Mouse (Mus musculus): ENCODE data around the gene Mrps12.

Gene Mrps12

DNA sequence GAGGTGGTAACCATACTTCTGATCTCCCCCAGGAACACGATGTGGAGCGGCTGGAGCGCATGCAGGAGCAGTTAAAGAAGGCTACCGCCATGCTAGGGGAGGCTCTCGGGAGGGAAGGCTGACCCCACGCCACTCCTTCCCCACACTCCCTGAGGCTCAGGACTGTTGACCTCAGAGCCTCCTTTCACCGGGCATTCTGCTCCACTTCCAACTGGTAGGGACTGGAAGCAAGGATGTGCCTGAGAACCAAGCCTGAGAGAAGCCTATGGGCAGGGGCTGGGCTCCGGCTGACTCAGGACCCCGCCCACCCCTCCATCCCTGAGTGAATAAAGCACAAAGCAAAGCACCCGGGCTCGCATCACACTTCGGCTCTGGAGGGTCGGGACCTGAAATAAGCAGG lies 17.0 kb upstream of the Mrps12 start:
- DNase-seq, result no peak

DNA sequence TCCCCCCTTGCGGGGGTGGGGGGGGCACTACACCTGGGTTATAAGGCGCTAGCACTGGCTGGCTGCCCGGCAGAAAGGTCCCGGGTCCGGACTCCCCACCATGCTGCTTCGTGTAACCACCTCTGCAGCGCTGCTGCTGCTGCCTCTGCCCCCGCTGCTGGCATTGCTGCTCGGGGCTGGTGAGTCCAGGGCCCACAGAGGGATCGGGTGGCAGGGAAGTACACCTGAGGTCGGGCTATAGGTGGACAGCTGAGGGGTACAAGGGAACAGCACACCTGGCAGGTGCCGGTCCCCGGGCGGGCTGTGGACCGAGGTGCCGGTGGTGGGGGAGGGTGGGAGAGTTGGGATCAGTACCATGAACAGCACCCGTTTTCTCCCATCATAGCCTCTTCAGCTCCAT lies 14.5 kb upstream of the Mrps12 start, which contains the start of gene Ccer2:
Gene Ccer2 (plus strand): TSS at position 96 of the 400 bp plus-strand sequence.
- DNase-seq, result no peak

DNA sequence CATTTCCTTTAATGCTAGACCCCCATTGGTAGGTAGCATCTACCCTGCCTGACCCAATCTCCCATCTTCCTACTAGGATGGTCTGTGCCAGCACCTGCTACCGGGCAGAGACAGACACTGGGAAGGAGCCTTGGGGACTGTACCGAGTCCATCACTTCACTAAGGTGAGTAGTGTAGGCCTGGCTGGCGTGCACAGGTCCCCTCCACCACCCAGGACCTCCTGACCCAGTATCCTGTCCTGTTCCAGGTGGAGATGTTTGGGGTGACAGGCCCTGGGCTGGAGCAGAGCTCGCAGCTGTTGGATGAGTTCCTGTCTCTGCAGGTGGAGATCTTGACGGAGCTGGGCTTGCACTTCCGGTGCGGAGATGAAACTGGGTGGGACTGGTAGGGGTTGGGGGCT lies 8.3 kb upstream of the Mrps12 start:
- no peak for DNase-seq

DNA sequence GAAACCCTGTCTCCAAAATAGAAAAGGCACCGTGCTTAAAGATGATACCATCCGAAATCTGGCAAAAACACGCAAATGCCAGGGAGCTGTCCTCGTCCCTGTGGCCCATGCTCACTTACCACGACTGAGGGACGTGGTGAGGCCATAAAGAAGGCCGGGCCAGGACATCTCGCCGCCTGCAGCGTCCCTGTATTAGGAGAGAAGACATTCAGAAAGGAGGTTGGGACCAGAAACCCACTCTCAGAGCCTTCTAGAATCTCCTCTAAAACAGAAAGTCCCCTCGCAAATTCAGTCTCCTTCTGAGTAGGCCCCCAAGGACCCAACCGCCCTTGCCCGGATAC lies 282 bp downstream of the Mrps12 start:
- no peak for DNase-seq

DNA sequence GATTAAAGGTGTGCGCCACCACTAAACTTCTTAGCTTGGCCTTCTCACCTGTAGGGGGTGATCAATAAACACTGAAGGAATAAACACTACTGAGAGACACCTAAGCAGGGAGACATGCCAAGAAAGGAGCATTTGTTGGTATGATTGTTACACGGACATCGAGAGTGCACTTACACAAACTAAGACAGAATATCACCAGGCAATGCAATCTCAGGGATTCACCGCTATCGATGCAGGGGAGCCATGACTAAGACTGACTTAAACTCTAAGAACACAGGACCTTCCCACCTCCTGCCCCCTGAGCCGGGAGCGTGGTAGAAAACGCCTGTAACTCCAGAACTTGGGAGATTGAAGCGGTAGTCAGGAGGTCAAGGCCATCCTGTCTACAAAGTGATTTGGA lies 671 bp downstream of the Mrps12 start:
- DNase-seq, result no peak

DNA sequence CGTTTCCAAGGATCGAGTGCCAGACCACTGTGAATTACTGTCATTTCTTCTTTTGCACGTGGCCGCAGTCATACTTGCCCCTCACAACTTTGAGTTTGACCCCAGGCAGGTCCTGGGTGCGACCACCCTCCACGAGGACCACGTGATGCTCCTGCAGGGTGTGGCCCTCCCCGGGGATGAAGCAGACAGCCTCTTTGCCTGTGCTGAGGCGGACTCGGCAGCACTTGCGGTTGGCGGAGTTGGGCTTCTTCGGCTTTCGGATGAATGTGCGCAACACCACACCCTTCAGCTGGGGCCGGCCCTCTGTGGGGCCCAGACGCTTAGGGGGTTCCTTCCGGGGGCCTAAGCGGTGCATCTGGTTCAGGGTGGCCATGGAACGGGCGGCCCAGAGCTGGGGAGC lies 1.8 kb downstream of the Mrps12 start:
- DNase-seq, result no peak

DNA sequence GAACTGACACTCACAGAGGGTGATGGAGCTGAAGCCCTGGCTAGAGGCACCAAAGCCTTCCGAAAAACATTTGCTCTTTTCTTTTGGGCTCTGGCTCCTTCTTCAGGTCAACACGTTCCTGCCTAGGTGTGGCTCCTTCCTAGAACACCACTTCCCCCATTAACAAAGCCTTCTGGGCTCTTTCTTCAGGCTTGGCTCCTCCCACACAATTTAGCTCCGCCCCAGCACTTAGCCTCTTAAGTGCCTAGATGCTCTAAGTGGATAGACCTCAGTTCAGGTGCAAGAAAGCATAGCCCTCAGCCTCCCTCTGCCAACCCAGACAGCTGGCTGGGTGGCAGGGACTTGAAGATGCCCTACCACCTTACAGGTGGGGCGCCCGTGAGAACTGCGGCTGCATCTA lies 5.9 kb downstream of the Mrps12 start:
- no peak for DNase-seq

DNA sequence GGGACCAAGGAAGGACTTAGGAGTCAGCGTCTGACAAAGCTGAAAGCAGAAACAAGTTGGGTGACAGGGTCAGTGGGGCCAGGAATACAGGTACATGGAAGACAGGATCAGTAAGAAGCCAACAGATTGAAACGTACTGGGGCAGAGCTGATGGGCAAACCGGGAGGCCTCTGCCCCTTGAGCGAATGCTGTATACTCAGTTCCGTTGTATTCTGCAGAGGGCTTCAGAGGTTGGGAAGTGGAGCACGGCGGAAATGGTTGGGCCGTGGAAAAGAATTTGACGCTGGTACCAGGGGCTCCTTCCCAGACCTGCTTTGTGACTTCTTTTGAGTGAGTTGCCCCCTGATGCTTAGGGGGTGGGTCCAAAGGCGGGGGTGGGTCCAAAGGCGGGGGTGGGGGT lies 8.4 kb downstream of the Mrps12 start:
- no peak for DNase-seq

DNA sequence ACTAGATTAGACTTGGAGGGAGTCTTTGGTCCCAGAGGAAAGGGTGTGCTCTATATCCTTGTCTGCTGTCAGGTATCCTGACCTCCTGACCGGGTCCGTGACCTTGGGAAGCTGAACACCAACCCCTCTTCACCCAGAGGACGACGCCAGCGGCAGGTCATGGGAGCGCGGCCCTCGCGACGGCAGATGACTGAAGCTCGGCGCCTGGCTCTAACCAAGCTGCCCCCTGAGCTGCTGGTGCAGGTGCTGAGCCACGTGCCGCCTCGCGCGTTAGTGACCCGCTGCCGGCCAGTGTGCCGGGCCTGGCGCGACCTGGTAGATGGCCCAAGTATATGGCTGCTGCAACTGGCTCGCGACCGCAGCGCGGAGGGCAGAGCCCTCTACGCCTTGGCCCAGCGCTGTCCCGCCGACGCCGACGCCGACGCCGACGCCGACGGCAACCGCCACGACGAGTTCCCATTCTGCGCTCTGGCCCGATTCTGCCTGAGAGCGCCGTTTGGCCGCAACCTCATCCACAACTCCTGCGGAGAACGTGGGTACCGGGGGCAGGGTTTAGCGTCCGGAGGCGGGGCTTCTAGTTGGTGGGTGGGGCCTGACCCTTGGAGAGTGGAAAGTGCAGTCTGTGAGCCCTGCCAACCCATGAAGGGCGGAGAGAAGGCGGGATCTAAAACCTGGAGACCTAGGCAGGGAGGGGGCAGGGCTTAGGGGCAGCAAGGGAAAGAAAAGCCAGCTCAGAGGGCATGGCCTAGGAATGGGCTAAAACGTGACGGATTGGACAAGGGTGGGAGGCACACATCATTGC lies 9.1 kb downstream of the Mrps12 start:
- DNase-seq, result no peak

DNA sequence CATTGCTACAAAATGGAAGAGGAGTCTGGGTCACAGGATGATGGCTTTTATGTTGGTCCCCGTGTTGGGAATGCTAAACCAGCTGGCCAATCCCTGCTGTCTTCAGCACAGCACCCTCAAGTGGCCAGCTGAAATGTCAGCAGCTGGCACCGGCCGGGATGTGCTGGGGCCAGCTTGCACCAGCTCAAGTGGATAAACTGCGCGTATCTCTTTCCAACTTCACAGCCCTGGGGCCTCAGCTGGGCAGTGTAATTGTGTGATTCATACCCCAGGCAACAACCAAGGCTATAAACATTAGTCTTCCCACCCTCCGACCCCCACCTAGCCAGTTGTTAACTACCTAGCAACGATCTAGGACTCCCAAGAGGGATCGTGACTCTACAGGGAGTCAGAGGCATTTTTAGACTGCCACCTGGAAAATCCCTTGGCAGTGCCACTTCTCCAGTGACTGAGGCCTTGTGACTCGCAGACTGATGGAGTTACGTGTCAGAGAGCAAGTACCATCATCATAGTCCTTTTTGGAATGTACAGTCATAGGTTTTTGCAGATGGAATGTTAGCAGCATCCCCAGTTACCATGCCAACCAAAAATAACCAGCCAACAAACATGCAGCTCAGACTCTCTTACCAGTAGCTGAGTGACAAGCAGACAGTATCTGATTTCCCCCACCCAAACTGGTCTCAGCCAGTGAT lies 13.8 kb downstream of the Mrps12 start:
- no peak for DNase-seq

DNA sequence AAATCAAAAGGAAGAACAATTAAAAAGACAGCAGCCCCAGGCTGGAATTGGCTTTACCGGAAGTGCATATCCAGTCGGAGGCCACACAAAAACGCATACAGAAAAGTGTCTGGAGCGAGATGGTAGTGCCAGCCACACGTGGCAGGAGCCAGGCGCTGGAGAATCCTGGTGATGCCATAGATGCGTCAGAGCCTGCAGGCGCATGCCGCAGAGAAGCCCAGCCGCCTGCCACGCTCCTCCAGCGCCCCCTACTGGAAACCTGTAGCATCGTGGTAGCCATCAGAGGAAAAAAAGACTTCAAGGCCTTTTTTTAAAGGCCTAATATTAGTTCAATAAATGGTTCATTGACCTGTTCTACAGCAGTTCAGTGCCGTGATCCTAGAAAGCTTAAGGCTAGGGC lies 15.0 kb downstream of the Mrps12 start:
- peak; percentile 86 for DNase-seq

DNA sequence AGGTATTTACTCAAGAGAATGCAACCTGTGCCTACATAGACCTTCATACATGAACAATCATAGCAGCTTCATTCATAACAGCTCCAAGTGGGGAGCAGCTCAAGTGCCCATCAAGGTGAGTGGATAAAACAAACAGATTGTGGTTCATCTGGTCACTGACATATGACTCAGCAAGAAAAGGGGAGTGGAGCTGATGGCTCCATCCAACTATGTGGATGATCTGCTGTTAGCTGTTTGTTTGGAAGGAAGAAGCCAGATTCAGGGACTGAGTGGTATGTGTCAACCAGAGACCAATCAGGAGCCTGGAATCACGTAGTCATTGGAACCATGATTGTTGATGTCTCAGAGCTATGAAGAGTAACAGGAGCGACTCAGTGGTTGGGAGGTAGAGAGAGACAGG lies 17.0 kb downstream of the Mrps12 start:
- DNase-seq, result no peak

DNA sequence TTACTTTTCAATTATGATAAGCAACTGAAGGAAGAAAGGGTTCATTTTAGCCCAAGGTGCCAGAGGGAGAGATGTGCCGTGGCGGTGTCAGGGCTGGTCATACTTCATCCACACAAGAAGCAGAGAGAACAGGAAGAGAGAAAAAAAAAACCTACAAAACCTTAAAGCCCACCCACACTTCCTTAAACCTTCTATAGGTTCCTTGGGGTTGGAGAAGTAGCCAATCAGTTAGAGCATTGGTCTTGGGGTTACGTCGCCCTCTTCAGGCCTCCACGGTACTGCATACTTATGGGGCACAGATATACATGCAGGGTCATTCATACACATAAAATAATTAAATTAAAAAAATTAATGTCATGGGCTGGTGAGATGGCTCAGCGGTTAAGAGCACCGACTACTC lies 19.5 kb downstream of the Mrps12 start:
- DNase-seq, result no peak

DNA sequence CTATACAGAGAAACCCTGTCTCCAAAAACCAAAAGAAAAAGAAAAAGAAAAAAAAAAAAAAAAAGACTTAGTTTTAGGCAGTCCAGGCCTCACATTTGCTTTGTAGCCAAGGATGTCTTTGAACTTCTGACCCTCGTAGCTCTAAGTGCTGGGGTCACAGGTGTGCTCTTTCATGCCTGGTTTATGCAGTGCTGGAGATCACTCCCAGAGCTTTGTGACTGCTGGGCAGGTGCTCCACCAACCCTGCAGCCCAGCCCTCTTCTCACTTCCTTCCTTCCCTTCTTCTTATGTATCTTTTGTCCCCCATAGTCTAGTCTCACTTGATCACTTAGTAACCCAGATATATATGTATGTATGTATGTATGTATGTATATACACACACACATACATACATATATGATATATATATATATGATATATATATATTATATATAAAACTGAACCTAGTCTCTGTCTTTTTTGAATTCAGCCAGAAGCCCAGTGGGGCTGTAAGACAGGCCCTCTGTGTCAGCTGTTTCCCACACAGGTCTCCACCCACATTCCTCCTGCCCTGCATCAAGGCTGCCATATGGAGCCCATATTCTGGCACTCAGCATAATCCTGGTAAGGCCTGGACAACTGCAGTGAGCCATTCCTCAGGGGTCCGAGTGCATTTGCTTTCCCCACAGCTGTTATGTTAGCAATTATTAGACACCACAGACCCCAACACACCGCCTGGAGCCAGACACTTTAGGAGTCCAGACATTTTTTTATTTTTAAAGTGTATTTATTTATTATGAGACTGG lies 20.7 kb downstream of the Mrps12 start:
- DNase-seq, result no peak

DNA sequence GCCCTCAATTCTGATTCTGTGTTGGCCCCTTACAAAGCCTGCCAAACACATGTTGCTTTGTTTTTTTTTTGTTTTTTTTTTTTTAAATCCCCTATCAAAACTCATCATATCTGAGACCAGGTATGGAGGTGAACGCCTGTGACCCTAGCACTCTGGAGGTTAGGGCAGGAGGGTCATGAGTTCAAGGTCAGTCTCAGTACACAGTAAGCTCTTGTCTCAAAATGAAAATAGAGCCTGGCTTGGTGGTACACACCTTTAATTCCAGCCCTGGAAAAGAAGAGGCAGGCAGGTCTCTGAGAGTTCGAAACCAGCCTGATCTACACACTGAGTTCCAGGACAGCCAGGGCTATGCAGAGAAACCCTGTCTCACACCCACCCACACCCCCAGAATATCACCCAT lies 22.0 kb downstream of the Mrps12 start:
- no peak for DNase-seq

DNA sequence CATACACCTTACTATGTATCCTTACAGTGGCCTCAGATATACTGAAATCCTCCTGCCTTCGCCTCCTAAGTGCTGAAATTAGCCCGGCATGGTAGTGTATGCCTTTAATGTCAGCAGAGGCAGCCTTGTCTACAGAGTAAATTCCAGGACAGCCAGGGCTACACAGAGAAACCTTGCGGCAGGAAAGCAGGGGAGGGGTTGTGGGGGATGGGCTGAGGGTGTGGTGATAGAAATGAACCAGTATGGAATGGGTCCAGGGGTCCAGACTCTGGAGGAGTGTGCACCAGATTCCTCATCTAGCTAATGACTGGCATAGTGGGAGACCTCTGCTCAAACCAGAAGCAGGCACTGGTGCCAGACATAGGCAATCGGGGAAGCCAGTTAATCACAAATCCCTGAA lies 22.5 kb downstream of the Mrps12 start:
- no peak for DNase-seq

DNA sequence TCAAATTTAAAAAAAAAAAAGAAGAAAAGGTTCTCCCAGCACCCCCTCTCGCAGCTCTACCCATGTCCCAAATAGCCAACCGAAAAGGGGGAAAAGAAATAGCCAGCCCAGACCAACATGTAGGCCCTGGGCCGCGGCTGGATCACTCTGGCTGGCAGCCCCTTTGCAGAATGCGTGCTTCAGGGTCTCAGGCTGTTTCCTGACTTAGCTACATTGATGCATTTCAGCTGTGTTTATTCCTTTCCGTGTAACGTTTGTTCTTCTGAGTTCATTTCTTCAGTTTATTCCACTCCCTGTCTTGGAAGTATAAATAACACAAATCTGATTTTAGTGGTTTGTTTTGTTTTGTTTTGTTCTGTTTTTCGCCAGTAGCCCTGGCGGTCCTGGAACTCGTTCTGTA lies 23.9 kb downstream of the Mrps12 start:
- DNase-seq, result no peak

DNA sequence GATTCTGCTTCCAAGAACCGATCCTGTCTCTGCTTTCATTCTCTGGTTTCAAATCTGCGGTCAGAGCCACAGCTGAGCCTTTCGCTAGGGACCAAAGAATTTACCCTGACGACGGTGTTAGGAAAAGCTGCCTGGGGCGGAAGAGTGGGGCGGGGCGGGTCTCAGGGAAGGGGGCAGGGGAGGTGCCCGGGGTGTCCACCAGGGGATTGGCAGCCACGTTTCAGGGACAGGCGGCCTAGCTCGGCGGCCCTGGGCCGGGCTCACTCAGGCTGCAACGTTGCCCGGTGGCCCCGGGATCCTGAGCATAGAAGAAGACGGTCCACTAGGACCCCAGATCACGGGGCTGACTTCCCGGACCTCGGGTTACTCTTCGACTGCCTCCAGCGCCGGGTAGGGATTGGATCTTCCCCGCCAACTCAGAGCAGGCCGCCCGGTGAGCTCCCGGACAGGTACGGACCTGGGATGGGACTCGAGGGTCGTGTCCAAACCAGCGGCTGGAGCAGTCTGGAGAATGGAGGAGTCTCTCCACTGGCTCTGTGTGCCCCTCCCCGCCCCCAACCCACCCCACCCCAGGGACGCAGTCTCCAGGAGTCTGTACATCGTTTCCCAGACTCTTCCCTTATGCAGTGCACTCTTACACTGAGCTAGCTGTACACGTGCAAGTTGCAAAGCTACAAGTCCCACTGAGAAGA lies 24.9 kb downstream of the Mrps12 start, which contains the start of gene Fbxo17:
Gene Fbxo17 (plus strand): TSS at position 215 of the 692 bp plus-strand sequence.
- DNase-seq, result peak; percentile 36

DNA sequence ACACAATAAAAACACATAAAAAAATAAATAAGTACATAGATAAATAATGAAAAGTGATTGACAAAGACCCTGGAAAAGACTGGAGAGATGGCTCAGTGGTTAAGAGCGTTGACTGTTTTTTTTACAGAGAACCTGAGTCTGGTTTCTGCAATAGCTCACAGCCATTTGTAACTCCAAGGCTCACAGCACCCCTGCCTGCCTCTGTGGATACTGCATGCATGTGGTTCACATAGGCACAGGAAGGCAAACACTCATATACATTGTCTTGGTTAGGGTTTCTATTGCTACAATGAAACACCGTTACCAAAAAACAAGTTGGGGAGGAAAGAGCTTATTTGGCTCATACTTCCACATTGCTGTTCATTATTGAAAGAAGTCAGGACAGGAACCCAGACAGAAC lies 26.0 kb downstream of the Mrps12 start:
- DNase-seq, result no peak

DNA sequence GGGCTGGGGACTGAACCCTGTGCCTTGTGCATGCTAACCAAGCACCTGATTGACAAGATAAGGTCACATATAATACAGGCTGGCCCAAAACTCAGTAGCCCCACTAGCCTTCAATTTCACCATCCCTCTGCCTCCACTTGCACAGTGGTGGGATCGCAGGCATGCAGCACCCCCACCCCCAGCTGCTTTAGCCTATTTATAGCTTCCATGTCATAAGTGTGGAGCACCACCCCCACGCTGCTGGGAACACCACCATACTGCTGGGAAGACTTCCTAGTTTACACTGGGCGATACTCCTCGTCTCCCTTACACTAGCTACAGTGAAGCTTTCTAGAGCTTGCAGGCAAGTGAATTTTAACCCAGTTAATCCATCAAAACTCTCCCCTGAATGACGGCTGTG lies 27.0 kb downstream of the Mrps12 start:
- DNase-seq, result no peak

DNA sequence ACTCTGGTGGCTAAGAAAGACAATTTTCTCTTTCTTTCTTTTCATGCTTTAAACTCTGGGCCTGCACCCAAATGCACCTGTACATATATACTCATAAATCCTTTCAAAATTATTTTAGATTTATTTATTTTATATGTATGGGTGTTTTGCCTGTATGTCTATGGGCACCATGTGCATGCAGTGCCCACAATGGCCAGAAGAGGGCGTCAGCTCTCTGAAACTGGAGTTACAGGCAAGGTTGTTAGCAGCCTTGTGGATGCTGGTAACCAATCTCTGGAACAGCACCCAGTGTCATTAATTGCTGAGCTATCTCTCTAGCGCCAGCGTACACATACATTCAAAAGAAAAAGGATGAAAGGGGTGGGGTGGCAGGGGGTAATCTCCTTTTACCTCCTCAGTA lies 30.7 kb downstream of the Mrps12 start:
- DNase-seq, result no peak

DNA sequence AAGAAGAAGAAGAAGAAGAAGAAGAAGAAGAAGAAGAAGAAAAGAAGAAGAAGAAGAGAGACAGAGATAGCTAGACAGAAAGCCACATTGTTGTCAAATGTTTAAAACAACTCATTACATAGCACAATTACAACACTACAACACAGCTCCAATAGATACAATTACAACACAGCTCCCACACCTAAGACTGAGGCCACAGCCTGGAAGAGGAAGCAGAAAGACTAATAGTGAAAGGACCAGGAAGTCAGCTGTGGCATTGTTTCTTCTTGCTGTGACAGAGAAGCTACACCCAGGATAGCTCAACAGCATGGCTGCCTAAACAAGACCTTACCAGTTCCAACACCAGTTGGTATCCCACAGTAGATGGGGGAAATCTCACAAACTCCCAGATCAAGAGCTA lies 32.2 kb downstream of the Mrps12 start:
- no peak for DNase-seq

DNA sequence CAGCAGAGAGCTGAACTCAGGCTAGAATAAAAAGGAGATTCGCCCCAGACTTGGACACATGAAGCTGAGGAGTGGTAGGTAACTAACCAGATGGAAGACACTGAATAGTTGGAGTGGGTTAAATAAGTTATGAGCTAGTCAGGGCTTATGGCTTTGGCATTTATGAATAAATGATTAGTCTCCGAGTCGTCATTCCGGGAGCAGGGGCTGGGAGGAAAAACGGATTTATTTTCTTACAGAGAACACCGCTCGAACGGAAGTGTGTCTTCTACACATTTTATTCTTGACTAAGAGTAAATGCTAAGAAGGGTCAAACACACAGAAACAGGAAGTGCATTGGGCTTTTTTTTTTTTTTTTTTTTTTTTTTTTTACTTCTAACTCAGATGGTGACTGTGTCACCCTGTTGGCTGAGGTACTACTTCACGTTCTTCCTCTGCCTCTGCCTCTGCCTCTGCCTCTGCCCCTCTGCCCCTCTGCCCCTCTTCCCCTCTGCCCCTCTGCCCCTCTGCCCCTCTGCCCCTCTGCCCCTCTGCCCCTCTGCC lies 38.9 kb downstream of the Mrps12 start:
- DNase-seq, result no peak
